Mouse (Mus musculus): ENCODE results near the gene Olfr1291-ps1. TPM values are rescaled to one million over a fixed set of nuclear protein-coding genes. Genes with fewer than 3 reads are reported as not detected.

Gene Olfr1291-ps1
- not detected in 2 replicates for total RNA-seq (2012; rRNA removed)
- not detected for polyA plus RNA-seq (2012; ENCODE audit: insufficient read depth in 1 of 2, insufficient read length in 2 of 2, low read depth in 1 of 2, low replicate concordance in 2 of 2, missing spikeins in 1 of 2)

- Histone ChIP-seq H3K27me3 (ENCODE audit: control insufficient read depth in 1 of 2, insufficient read depth in 2 of 2, low read length in 2 of 2) (no peaks in the 10 kb centered on the region), H3K36me3 (ENCODE audit: control insufficient read depth in 1 of 2, insufficient read depth in 2 of 2, low read length in 2 of 2) (no peaks in the 10 kb centered on the region), H3K4me3 (ENCODE audit: control insufficient read depth in 1 of 2, insufficient read depth in 1 of 2, low read depth in 2 of 2, low read length in 2 of 2) (no peak within 1 kb of the TSS), H3K27ac (ENCODE audit: control insufficient read depth, low read depth, low read length) (no peak within 1 kb of the TSS), H3K4me1 (ENCODE audit: control insufficient read depth in 1 of 2, insufficient read depth in 2 of 2, low read length in 2 of 2) (no peaks in the 10 kb centered on the region), H3K79me2 (ENCODE audit: control insufficient read depth, insufficient read depth, low read length, poor library complexity) (no peaks in the 10 kb centered on the region), H3K9ac (ENCODE audit: control insufficient read depth, low read depth, low read length, poor library complexity, severe bottlenecking) (no peak within 1 kb of the TSS), H3K9me3 (replicated peaks; ENCODE audit: insufficient read depth, low read length) (no peaks in the 10 kb centered on the region)
- no peak for DNase-seq (ENCODE audit: low read depth, low spot score)
- TF ChIP-seq MYC (IDR thresholded peaks at IDR 0.05; ENCODE audit: low read depth, low read length): no peak
Measured at GRCm38 (mm10) chr2:111496880-111497279, at the start of gene Olfr1291-ps1. TSS of gene Olfr1291-ps1 (plus strand) at chr2:111497180.

GRCm38 (mm10) chr2:111448842-111449241 lies 48.1 kb upstream of the Olfr1291-ps1 start, which contains the start of gene Olfr1287:
TSS of gene Olfr1287 (plus strand) at chr2:111449142.
- H3K4me1 ChIP-seq (ENCODE audit: control insufficient read depth in 1 of 2, insufficient read depth in 2 of 2, low read length in 2 of 2): no peaks in the 10 kb centered on the region
- H3K27ac ChIP-seq (ENCODE audit: control insufficient read depth, low read depth, low read length): no peak within 1 kb of the TSS
- H3K4me3 ChIP-seq (ENCODE audit: control insufficient read depth in 1 of 2, insufficient read depth in 1 of 2, low read depth in 2 of 2, low read length in 2 of 2): no peak within 1 kb of the TSS
- H3K27me3 ChIP-seq (ENCODE audit: control insufficient read depth in 1 of 2, insufficient read depth in 2 of 2, low read length in 2 of 2): no peaks in the 10 kb centered on the region
- no peaks in the 10 kb centered on the region for H3K36me3 ChIP-seq (ENCODE audit: control insufficient read depth in 1 of 2, insufficient read depth in 2 of 2, low read length in 2 of 2)
- H3K9me3 ChIP-seq (replicated peaks; ENCODE audit: insufficient read depth, low read length): no peaks in the 10 kb centered on the region
- no peak for TF ChIP-seq KAT2A (conservative IDR thresholded peaks at IDR 0.05; ENCODE audit: low read depth, low read length)
- no peak for TF ChIP-seq GABPA (IDR thresholded peaks at IDR 0.05; ENCODE audit: low read depth, low read length)
- no peak for TF ChIP-seq MYC (IDR thresholded peaks at IDR 0.05; ENCODE audit: low read depth, low read length)
- TF ChIP-seq GATA1 (IDR thresholded peaks at IDR 0.05; ENCODE audit: low read depth, low read length): no peak
- no peak for TF ChIP-seq MYB (IDR thresholded peaks at IDR 0.05; ENCODE audit: low read depth, low read length)
- no peak for TF ChIP-seq MEF2A (IDR thresholded peaks at IDR 0.05; ENCODE audit: extremely low read depth, insufficient replicate concordance, low read depth, low read length, poor library complexity, severe bottlenecking)
- TF ChIP-seq MAZ (IDR thresholded peaks at IDR 0.05; ENCODE audit: low read depth, low read length): no peak
- no peak for TF ChIP-seq SIN3A (IDR thresholded peaks at IDR 0.05; ENCODE audit: low read length)
- TF ChIP-seq BHLHE40 (IDR thresholded peaks at IDR 0.05; ENCODE audit: borderline replicate concordance, low read depth, low read length): no peak
- no peak for TF ChIP-seq TCF12 (IDR thresholded peaks at IDR 0.05; ENCODE audit: low read depth, low read length)
- TF ChIP-seq POLR2A (IDR thresholded peaks at IDR 0.05; ENCODE audit: control insufficient read depth in 1 of 2, insufficient read depth in 1 of 2, low read depth in 1 of 2, low read length in 2 of 2, poor library complexity in 1 of 2): no peak
- no peak for TF ChIP-seq EP300 (IDR thresholded peaks at IDR 0.05; ENCODE audit: low read depth in 1 of 2, low read length in 2 of 2)
- TF ChIP-seq NRF1 (IDR thresholded peaks at IDR 0.05; ENCODE audit: insufficient read depth, low read depth, low read length, poor library complexity, severe bottlenecking): no peak
- no peak for TF ChIP-seq ZC3H11A (IDR thresholded peaks at IDR 0.05; ENCODE audit: low read depth, low read length)
- TF ChIP-seq RAD21 (IDR thresholded peaks at IDR 0.05; ENCODE audit: low read depth, low read length): no peak
- TF ChIP-seq MAFK (IDR thresholded peaks at IDR 0.05; ENCODE audit: borderline replicate concordance, low read depth, low read length): no peak
- no peaks in the 10 kb centered on the region for H3K79me2 ChIP-seq (ENCODE audit: control insufficient read depth, insufficient read depth, low read length, poor library complexity)
- DNase-seq (ENCODE audit: low read depth, low spot score): no peak
- H3K9ac ChIP-seq (ENCODE audit: control insufficient read depth, low read depth, low read length, poor library complexity, severe bottlenecking): no peak within 1 kb of the TSS

All from MEL (cell line).